Mouse (Mus musculus): ENCODE measurements around the gene Hoxb6. TPM values are rescaled to one million over a fixed set of nuclear protein-coding genes. Genes with fewer than 3 reads are reported as not detected.

Gene Hoxb6
- polyA plus RNA-seq, 1 experiment from 2014 or later = 0.08 TPM

DNA sequence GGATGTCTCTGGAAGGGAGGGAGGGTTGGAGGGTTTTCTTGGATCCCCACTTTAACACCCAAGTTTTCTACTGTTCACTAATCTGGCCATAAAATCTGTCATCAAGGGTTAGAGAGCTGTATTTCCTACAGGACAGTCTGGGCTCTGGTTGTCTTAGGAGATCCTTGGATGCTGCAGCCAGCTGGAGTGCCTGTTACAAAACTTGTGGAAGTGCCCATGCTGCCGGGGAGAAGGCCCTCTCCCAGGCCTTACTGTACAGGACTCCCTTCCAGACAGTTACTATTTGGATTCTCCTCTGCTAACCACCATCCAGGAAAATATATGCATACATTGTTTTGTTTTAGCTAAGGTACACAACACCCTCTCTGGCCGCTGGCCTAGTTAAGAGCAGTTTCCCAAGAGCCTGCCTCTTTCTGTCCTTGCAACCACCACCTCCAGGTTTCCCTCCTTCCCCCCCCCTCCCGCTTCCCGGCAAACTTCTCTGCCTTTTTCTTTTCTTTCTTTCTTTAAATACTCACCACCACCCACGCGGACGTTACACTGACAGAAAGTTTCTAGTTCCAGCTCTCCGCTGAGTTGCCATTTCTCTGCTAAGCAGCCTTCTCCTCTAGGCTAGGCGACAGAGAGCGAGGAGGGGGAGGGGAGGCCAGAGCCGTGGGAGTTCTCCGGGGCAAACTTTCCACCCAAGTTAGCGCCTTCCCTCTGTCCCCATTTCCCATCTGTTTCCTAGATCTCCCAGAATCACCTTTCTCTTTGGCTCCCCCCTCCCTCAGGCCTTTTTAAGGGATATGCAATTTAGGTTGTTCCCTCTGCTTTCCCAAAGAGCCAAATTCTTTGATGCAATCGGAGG, 57.4 kb downstream of the Hoxb6 start:
- no peak for ATAC-seq (ENCODE audit: low read depth)
- Histone ChIP-seq H3K9me3 (replicated peaks; ENCODE audit: control insufficient read depth, low read length) (no peaks in the 10 kb centered on the region), H3K4me3 (ENCODE audit: low read depth, low read length) (no peak overlapping the region), H3K36me3 (ENCODE audit: control insufficient read depth, insufficient read depth) (no peaks in the 10 kb centered on the region), H3K27ac (ENCODE audit: low read length) (no peak overlapping the region), H3K9ac (ENCODE audit: low read depth, low read length) (no peak overlapping the region), H3K4me1 (ENCODE audit: control insufficient read depth, low read depth, low read length) (no peaks in the 10 kb centered on the region; the same call in 1 of the 2 replicates), H3K27me3 (ENCODE audit: control insufficient read depth, insufficient read depth, low read depth, low read length) (peaks cover 87% of the 10 kb centered on the region), H3K4me2 (ENCODE audit: low read depth, low read length) (no peak overlapping the region)
- WGBS (ENCODE audit: insufficient replicate concordance) = 38% methylated on average over 14 of the region's 14 CpGs

DNA sequence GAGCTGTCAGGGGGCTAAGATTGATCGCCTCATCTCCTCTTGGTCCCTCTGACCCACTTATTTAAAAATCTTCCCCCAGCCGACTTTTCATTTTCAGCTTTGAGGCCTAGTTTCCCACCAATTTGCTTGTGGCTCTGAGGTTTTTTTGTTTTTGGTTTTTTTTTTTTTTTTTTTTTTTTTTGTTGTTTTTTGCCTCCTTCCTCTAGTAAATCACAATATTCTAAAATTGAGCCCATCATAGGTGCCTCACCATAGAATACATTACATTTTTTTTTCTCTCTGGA, 58.0 kb downstream of the Hoxb6 start, which contains the start of gene Hoxb2:
TSS of gene Hoxb2 (plus strand) at position 185 of the 284 bp plus-strand sequence.
- no peaks in the 10 kb centered on the region; the same call in 1 of the 2 replicates for H3K4me1 ChIP-seq (ENCODE audit: control insufficient read depth, low read depth, low read length)
- no peak within 1 kb of the TSS for H3K9ac ChIP-seq (ENCODE audit: low read depth, low read length)
- H3K27me3 ChIP-seq (ENCODE audit: control insufficient read depth, insufficient read depth, low read depth, low read length) = peaks cover 87% of the 10 kb centered on the region
- 32% methylated on average over 2 of the region's 2 CpGs for WGBS (ENCODE audit: insufficient replicate concordance)
- no peaks in the 10 kb centered on the region for H3K36me3 ChIP-seq (ENCODE audit: control insufficient read depth, insufficient read depth)
- no peak within 1 kb of the TSS for H3K4me3 ChIP-seq (ENCODE audit: low read depth, low read length)
- H3K9me3 ChIP-seq (replicated peaks; ENCODE audit: control insufficient read depth, low read length) = no peaks in the 10 kb centered on the region
- no peak within 1 kb of the TSS for H3K27ac ChIP-seq (ENCODE audit: low read length)
- ATAC-seq (ENCODE audit: low read depth) = no peak
- no peak within 1 kb of the TSS for H3K4me2 ChIP-seq (ENCODE audit: low read depth, low read length)

DNA sequence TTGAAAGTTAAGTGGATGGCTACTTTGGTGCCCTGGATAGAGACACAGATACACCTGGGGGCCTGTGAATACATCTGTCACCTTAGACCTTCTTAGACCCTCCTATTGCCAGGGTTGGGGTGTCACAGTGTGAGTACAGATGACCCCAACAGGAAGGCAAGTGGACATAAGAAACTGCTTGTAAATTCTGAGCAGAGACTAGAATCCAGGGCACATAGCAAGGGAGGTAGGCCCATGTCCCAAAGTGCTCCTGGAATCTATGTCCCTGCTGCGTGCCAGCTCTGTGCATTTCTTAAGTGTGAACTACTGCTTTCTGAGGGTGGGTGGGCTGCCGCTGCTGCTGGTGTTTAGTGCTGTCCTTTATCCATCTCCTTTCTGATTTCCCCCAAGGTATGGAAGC, 58.5 kb downstream of the Hoxb6 start:
- Histone ChIP-seq H3K4me2 (ENCODE audit: low read depth, low read length) (no peak overlapping the region), H3K4me3 (ENCODE audit: low read depth, low read length) (no peak overlapping the region), H3K27ac (ENCODE audit: low read length) (no peak overlapping the region), H3K36me3 (ENCODE audit: control insufficient read depth, insufficient read depth) (no peaks in the 10 kb centered on the region), H3K9ac (ENCODE audit: low read depth, low read length) (no peak overlapping the region), H3K27me3 (ENCODE audit: control insufficient read depth, insufficient read depth, low read depth, low read length) (peaks cover 84% of the 10 kb centered on the region), H3K9me3 (replicated peaks; ENCODE audit: control insufficient read depth, low read length) (no peaks in the 10 kb centered on the region), H3K4me1 (ENCODE audit: control insufficient read depth, low read depth, low read length) (no peaks in the 10 kb centered on the region)
- WGBS (ENCODE audit: insufficient replicate concordance) = 49% methylated on average over 2 of the region's 2 CpGs
- ATAC-seq (ENCODE audit: low read depth) = no peak

MicroRNAs encoded within 50 kb of the gene (microRNA counts, 519-probe panel; counts per million panel counts)
- microRNA mmu-miR-10a (2,382 counts per million, percentile 57 among the panel's probes with 10 or more counts), microRNA mmu-miR-196a (1,586 counts per million, percentile 15 among the panel's probes with 10 or more counts)

Small RNAs within 50 kb of the gene (microRNA-seq; reads per million reads assigned to microRNA genes)
- 6,019 reads per million, percentile 90 among the genes with 10 or more reads in this experiment for gene Mir10a
- gene Mir196a-1 = not detected

Other genes starting within 250 kb of the Hoxb6 start
- 13.2 TPM in 2 replicates for gene Ube2z, start 227.1 kb upstream of the Hoxb6 start, polyA plus RNA-seq (2015; fragmentation: Nextera tagmentation; extraction: Ambion mirVana)
- 471 and 479 TPM in 2 replicates for gene Atp5g1, start 216.8 kb upstream of the Hoxb6 start, polyA plus RNA-seq (2015; fragmentation: Nextera tagmentation; extraction: Ambion mirVana)
- gene Calcoco2, start 180.5 kb upstream of the Hoxb6 start, polyA plus RNA-seq (2015; fragmentation: Nextera tagmentation; extraction: Ambion mirVana) = not detected in 2 replicates
- gene Ttll6, start 158.7 kb upstream of the Hoxb6 start, polyA plus RNA-seq (2015; fragmentation: Nextera tagmentation; extraction: Ambion mirVana) = not detected in 2 replicates
- gene Hoxb13, start 98.2 kb upstream of the Hoxb6 start, polyA plus RNA-seq (2015; fragmentation: Nextera tagmentation; extraction: Ambion mirVana) = not detected in 2 replicates
- not detected in 2 replicates for gene Hoxb9, start 21.0 kb upstream of the Hoxb6 start, polyA plus RNA-seq (2015; fragmentation: Nextera tagmentation; extraction: Ambion mirVana)
- not detected in 2 replicates for gene Hoxb8, start 10.6 kb upstream of the Hoxb6 start, polyA plus RNA-seq (2015; fragmentation: Nextera tagmentation; extraction: Ambion mirVana)
- 0.18 and 0.25 TPM in 2 replicates for gene Hoxb7, start 5.9 kb upstream of the Hoxb6 start, polyA plus RNA-seq (2015; fragmentation: Nextera tagmentation; extraction: Ambion mirVana)
- gene Hoxb5, start 10.9 kb downstream of the Hoxb6 start, polyA plus RNA-seq (2015; fragmentation: Nextera tagmentation; extraction: Ambion mirVana) = 0.26 and 0.37 TPM in 2 replicates
- gene Hoxb4, start 25.8 kb downstream of the Hoxb6 start, polyA plus RNA-seq (2015; fragmentation: Nextera tagmentation; extraction: Ambion mirVana) = 0.08 and 0.11 TPM in 2 replicates
- gene Hoxb3, start 30.9 kb downstream of the Hoxb6 start, polyA plus RNA-seq (2015; fragmentation: Nextera tagmentation; extraction: Ambion mirVana) = 0.11 TPM in 1 of 2 replicates, not detected in the other
- gene Hoxb2, start 58.0 kb downstream of the Hoxb6 start, polyA plus RNA-seq (2015; fragmentation: Nextera tagmentation; extraction: Ambion mirVana) = 0.62 and 0.90 TPM in 2 replicates
- not detected in 2 replicates for gene Hoxb1, start 73.3 kb downstream of the Hoxb6 start, polyA plus RNA-seq (2015; fragmentation: Nextera tagmentation; extraction: Ambion mirVana)
- gene Skap1, start 172.1 kb downstream of the Hoxb6 start, polyA plus RNA-seq (2015; fragmentation: Nextera tagmentation; extraction: Ambion mirVana) = 0.12 and 0.39 TPM in 2 replicates

All from liver, embryonic 16.5 days (tissue).